Mouse (Mus musculus): ENCODE results near the gene Mcoln2. TPM values are rescaled to one million over a fixed set of nuclear protein-coding genes. Genes with fewer than 3 reads are reported as not detected.

Mcoln2 gene
- 0.27 and 0.28 TPM in 2 replicates for polyA plus RNA-seq (2015; fragmentation: Nextera tagmentation; extraction: Ambion mirVana)

- WGBS, result 12% methylated on average over 33 of the region's 34 CpGs
- H3K27me3 ChIP-seq, result peaks cover 21% of the 10 kb centered on the region
- H3K9me3 ChIP-seq, result no peaks in the 10 kb centered on the region
- H3K4me1 ChIP-seq (replicated peaks), result peaks cover 10% of the 10 kb centered on the region
- H3K27ac ChIP-seq (replicated peaks), result no peak within 1 kb of the TSS
- ATAC-seq (ENCODE audit: low FRiP score, low read depth), result no peak
- peak within 1 kb of the TSS; percentile 94 for H3K4me2 ChIP-seq
- no peaks in the 10 kb centered on the region for H3K36me3 ChIP-seq
- peak within 1 kb of the TSS; percentile 40 for H3K4me3 ChIP-seq
- 0 out of 2 replicates have a peak within 1 kb of the TSS, but pooled peaks have one; percentile 16 for H3K9ac ChIP-seq
Observed at GRCm38 (mm10) chr3:146149156-146150057, at the start of gene Mcoln2. Gene Mcoln2 (plus strand): TSS chr3:146149833.

GRCm38 (mm10) chr3:146099925-146100324 is 49.7 kb upstream of the Mcoln2 start:
- no peaks in the 10 kb centered on the region for H3K9me3 ChIP-seq
- H3K4me3 ChIP-seq, result no peak overlapping the region
- H3K27ac ChIP-seq (replicated peaks), result no peak overlapping the region
- H3K4me2 ChIP-seq, result no peak overlapping the region
- no peaks in the 10 kb centered on the region for H3K4me1 ChIP-seq (replicated peaks)
- H3K9ac ChIP-seq, result no peak overlapping the region
- no peak for ATAC-seq (ENCODE audit: low FRiP score, low read depth)
- H3K27me3 ChIP-seq, result no peaks in the 10 kb centered on the region
- H3K36me3 ChIP-seq, result no peaks in the 10 kb centered on the region

GRCm38 (mm10) chr3:146102049-146102448 is 47.6 kb upstream of the Mcoln2 start:
- Histone ChIP-seq H3K4me2 (no peak overlapping the region), H3K36me3 (no peaks in the 10 kb centered on the region), H3K27ac (replicated peaks) (no peak overlapping the region), H3K4me1 (replicated peaks) (peaks cover 4% of the 10 kb centered on the region), H3K9me3 (no peaks in the 10 kb centered on the region), H3K4me3 (no peak overlapping the region), H3K27me3 (no peaks in the 10 kb centered on the region), H3K9ac (no peak overlapping the region)
- WGBS, result 62% methylated on average over 6 of the region's 6 CpGs
- ATAC-seq (ENCODE audit: low FRiP score, low read depth), result no peak

GRCm38 (mm10) chr3:146107116-146107849 is 42.4 kb upstream of the Mcoln2 start:
- Histone ChIP-seq H3K4me1 (replicated peaks) (peaks cover 10% of the 10 kb centered on the region), H3K4me2 (peak overlapping the region; percentile 95), H3K9ac (peak overlapping the region; percentile 37), H3K36me3 (no peaks in the 10 kb centered on the region), H3K27me3 (no peaks in the 10 kb centered on the region), H3K27ac (replicated peaks) (no peak overlapping the region), H3K9me3 (no peaks in the 10 kb centered on the region), H3K4me3 (peak overlapping the region; percentile 46)
- 4% methylated on average over 18 of the region's 18 CpGs for WGBS
- peak; percentile 55 for ATAC-seq (ENCODE audit: low FRiP score, low read depth)

GRCm38 (mm10) chr3:146107921-146108571 is 41.6 kb upstream of the Mcoln2 start, which contains the start of gene Wdr63:
Gene Wdr63 (minus strand): TSS chr3:146108130.
- peak; percentile 97 for ATAC-seq (ENCODE audit: low FRiP score, low read depth)
- 12% methylated on average over 18 of the region's 18 CpGs for WGBS
- peak within 1 kb of the TSS; percentile 46 for H3K4me3 ChIP-seq
- H3K36me3 ChIP-seq, result no peaks in the 10 kb centered on the region
- peaks cover 10% of the 10 kb centered on the region for H3K4me1 ChIP-seq (replicated peaks)
- H3K4me2 ChIP-seq, result peak within 1 kb of the TSS; percentile 95
- H3K9me3 ChIP-seq, result no peaks in the 10 kb centered on the region
- H3K27ac ChIP-seq (replicated peaks), result no peak within 1 kb of the TSS; the same call in 1 of the 2 replicates
- H3K27me3 ChIP-seq, result no peaks in the 10 kb centered on the region
- peak within 1 kb of the TSS; percentile 37 for H3K9ac ChIP-seq

- Histone ChIP-seq H3K9me3 (no peaks in the 10 kb centered on the region), H3K4me3 (no peak overlapping the region), H3K36me3 (no peaks in the 10 kb centered on the region), H3K4me1 (replicated peaks) (peaks cover 10% of the 10 kb centered on the region), H3K27me3 (peaks cover 3% of the 10 kb centered on the region; the same call in 1 of the 2 replicates), H3K27ac (replicated peaks) (no peak overlapping the region), H3K4me2 (no peak overlapping the region), H3K9ac (no peak overlapping the region)
- ATAC-seq (ENCODE audit: low FRiP score, low read depth), result no peak
- WGBS, result 63% methylated on average over 2 of the region's 2 CpGs
Observed at GRCm38 (mm10) chr3:146108945-146109344, 40.7 kb upstream of the Mcoln2 start.

GRCm38 (mm10) chr3:146110358-146110757 is 39.3 kb upstream of the Mcoln2 start:
- no peak for ATAC-seq (ENCODE audit: low FRiP score, low read depth)
- WGBS, result 82% methylated on average over 2 of the region's 2 CpGs
- no peaks in the 10 kb centered on the region for H3K9me3 ChIP-seq

GRCm38 (mm10) chr3:146110916-146111315 is 38.7 kb upstream of the Mcoln2 start:
- Histone ChIP-seq H3K36me3 (no peaks in the 10 kb centered on the region), H3K4me2 (no peak overlapping the region), H3K27me3 (peaks cover 3% of the 10 kb centered on the region; the same call in 1 of the 2 replicates), H3K4me1 (replicated peaks) (peaks cover 10% of the 10 kb centered on the region), H3K27ac (replicated peaks) (no peak overlapping the region), H3K9me3 (no peaks in the 10 kb centered on the region), H3K9ac (no peak overlapping the region), H3K4me3 (no peak overlapping the region)
- no peak for ATAC-seq (ENCODE audit: low FRiP score, low read depth)
- 83% methylated on average over 6 of the region's 6 CpGs for WGBS

More at GRCm38 (mm10) chr3:146110358-146110757, 39.3 kb upstream of the Mcoln2 start:
- Histone ChIP-seq H3K36me3 (no peaks in the 10 kb centered on the region), H3K4me3 (no peak overlapping the region), H3K4me2 (no peak overlapping the region), H3K9ac (no peak overlapping the region), H3K27me3 (peaks cover 3% of the 10 kb centered on the region; the same call in 1 of the 2 replicates), H3K4me1 (replicated peaks) (peaks cover 10% of the 10 kb centered on the region), H3K27ac (replicated peaks) (no peak overlapping the region)

- WGBS, result 15% methylated on average over 35 of the region's 35 CpGs
- H3K27ac ChIP-seq (replicated peaks), result no peak within 1 kb of the TSS
- H3K9ac ChIP-seq, result no peak within 1 kb of the TSS
- H3K4me2 ChIP-seq, result peak within 1 kb of the TSS; percentile 36
- H3K4me1 ChIP-seq (replicated peaks), result peaks cover 6% of the 10 kb centered on the region
- no peaks in the 10 kb centered on the region for H3K36me3 ChIP-seq
- H3K27me3 ChIP-seq, result peaks cover 25% of the 10 kb centered on the region
- no peak for ATAC-seq (ENCODE audit: low FRiP score, low read depth)
- no peak within 1 kb of the TSS for H3K4me3 ChIP-seq
- H3K9me3 ChIP-seq, result no peaks in the 10 kb centered on the region
Observed at GRCm38 (mm10) chr3:146117258-146117996, 32.2 kb upstream of the Mcoln2 start, which contains the start of gene Mcoln3. Gene Mcoln3 (plus strand): TSS chr3:146117450.

- no peaks in the 10 kb centered on the region for H3K9me3 ChIP-seq
- H3K36me3 ChIP-seq, result no peaks in the 10 kb centered on the region
- H3K27ac ChIP-seq (replicated peaks), result no peak overlapping the region
- H3K9ac ChIP-seq, result no peak overlapping the region
- 65% methylated on average over 9 of the region's 9 CpGs for WGBS
- H3K4me2 ChIP-seq, result peak overlapping the region; percentile 36; the same call in 1 of the 2 replicates
- no peak overlapping the region for H3K4me3 ChIP-seq
- peaks cover 6% of the 10 kb centered on the region for H3K4me1 ChIP-seq (replicated peaks)
- H3K27me3 ChIP-seq, result peaks cover 25% of the 10 kb centered on the region
- no peak for ATAC-seq (ENCODE audit: low FRiP score, low read depth)
Observed at GRCm38 (mm10) chr3:146117997-146118457, 31.6 kb upstream of the Mcoln2 start.

Data from hindbrain, embryonic 15.5 days (tissue).